Mouse (Mus musculus): ENCODE results near the gene Lysmd4. TPM values are rescaled to one million over a fixed set of nuclear protein-coding genes. Genes with fewer than 3 reads are reported as not detected.

The Lysmd4 gene
- polyA plus RNA-seq, 1 experiment from 2014 or later, result 17.5 TPM

DNA sequence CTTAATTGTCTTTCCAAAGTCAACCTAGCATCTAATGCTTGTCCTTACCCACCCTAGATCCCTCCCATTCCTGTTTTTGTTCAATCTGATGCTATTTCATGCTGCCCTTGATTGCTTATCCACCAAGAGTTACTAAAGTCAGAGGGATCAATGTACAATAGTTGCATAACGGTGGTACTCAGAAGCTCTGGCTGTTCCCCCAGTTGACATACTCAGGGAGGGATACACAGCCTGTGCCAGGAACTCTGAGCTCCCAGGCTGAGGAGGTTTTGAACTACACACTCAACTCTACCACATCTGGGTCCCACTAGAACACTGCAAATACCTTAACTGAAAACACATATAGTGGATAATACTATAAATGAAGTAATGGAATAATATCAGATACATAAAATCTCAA is 14.0 kb upstream of the Lysmd4 start:
- DNase-seq (ENCODE audit: low spot score) (no peak), ATAC-seq (ENCODE audit: insufficient read depth, low FRiP score, low TSS enrichment) (no peak)
- Histone ChIP-seq H3K27ac (ENCODE audit: low read depth, low read length) (no peak overlapping the region), H3K9ac (ENCODE audit: low read length) (no peak overlapping the region), H3K4me1 (ENCODE audit: control insufficient read depth, insufficient read depth, low read length) (peaks cover 2% of the 10 kb centered on the region; the same call in 1 of the 2 replicates), H3K4me3 (ENCODE audit: low read depth, low read length) (no peak overlapping the region), H3K36me3 (ENCODE audit: control insufficient read depth, insufficient read depth, low read length) (no peaks in the 10 kb centered on the region), H3K4me2 (ENCODE audit: low read depth) (no peak overlapping the region), H3K27me3 (ENCODE audit: control insufficient read depth, insufficient read depth, low read length) (no peaks in the 10 kb centered on the region), H3K9me3 (ENCODE audit: control insufficient read depth, low read length) (no peaks in the 10 kb centered on the region)
- WGBS, result 78% methylated on average over 1 of the region's 1 CpGs

DNA sequence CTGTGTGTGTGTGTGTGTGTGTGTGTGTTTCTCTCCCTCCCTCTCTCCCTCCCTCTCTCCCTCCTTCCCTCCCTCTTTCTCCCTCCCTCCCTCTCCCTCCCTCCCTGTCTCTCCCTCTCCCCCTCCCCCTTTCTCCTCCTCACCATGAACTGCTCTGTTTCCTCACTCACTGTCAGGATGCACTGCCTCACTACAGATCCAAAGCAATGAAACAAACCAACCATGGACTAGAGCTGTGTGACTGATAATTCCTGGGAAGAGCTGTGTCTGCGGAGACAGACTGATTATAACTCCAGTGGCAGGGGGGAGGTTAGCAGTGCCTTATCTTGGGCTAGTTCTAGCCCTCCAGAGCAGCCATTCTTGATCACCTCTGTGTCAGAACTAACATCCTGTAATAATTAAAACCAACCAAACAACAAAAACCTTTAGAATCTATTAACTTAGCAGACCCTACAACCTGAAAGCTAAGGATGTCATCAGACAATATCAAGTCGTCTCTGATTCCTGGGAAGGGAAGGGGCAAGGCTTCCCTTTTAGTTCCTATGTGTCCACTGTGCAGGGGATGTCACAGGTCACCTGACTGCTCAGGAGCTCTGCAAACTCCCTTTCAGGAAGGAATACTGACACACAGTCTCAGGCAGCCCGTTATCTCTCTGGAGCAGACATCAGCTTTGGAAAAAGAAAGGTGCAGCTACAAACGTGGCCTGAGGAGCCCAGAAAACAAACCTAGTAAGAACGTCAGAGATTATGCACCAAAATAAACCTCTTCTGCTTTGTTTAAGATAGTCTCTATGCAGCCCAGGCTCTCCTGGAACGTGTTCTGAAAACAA is 12.1 kb upstream of the Lysmd4 start:
- Histone ChIP-seq H3K36me3 (ENCODE audit: control insufficient read depth, insufficient read depth, low read length) (no peaks in the 10 kb centered on the region), H3K9me3 (ENCODE audit: control insufficient read depth, low read length) (no peaks in the 10 kb centered on the region), H3K27ac (ENCODE audit: low read depth, low read length) (no peak overlapping the region), H3K9ac (ENCODE audit: low read length) (no peak overlapping the region), H3K4me1 (ENCODE audit: control insufficient read depth, insufficient read depth, low read length) (peaks cover 2% of the 10 kb centered on the region; the same call in 1 of the 2 replicates), H3K4me2 (ENCODE audit: low read depth) (no peak overlapping the region), H3K4me3 (ENCODE audit: low read depth, low read length) (no peak overlapping the region), H3K27me3 (ENCODE audit: control insufficient read depth, insufficient read depth, low read length) (no peaks in the 10 kb centered on the region)
- no peak for DNase-seq (ENCODE audit: low spot score)
- WGBS, result 79% methylated on average over 6 of the region's 6 CpGs
- ATAC-seq (ENCODE audit: insufficient read depth, low FRiP score, low TSS enrichment), result no peak

DNA sequence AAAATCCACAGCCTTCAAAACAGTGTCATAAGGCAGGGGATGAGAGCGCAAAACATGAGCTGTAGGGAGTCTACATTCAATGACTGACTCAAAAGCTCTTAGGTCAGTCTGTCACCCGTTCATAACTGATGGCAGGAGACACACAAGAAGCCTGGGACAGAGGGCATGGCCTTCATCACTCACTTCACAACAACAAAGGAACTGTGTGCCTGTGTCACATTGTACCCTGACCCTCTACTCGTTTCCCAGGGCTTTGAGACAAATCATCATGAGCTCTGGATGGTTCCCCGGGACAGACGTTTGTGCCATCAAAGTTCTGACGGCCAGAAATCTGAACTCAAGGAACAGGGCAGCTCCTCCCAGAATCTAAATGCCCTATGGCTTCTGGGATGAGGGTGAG is 11.0 kb upstream of the Lysmd4 start:
- Histone ChIP-seq H3K27ac (ENCODE audit: low read depth, low read length) (no peak overlapping the region), H3K4me2 (ENCODE audit: low read depth) (no peak overlapping the region), H3K4me1 (ENCODE audit: control insufficient read depth, insufficient read depth, low read length) (peaks cover 2% of the 10 kb centered on the region; the same call in 1 of the 2 replicates)

DNA sequence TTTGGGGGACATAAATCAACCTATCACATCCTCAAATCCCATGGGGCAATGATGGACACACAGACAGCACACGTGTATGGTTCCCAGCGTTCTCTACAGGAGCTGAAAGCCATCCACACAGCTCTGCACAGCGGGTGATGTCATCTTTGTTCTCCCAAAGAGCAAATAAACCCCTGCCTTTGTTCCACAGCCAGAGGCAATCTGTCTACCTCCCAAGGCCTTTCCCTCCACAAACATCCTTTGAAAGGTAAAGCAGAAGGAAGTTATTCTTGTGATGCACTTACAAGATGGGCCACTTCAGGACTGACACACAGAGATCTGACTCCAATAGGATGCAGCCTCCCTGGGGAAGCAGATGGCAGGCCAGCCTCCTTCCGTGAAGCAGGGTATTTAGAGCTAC is 10.4 kb upstream of the Lysmd4 start:
- no peak overlapping the region for H3K9ac ChIP-seq (ENCODE audit: low read length)
- no peaks in the 10 kb centered on the region for H3K36me3 ChIP-seq (ENCODE audit: control insufficient read depth, insufficient read depth, low read length)
- H3K4me2 ChIP-seq (ENCODE audit: low read depth), result no peak overlapping the region
- no peaks in the 10 kb centered on the region for H3K27me3 ChIP-seq (ENCODE audit: control insufficient read depth, insufficient read depth, low read length)
- H3K9me3 ChIP-seq (ENCODE audit: control insufficient read depth, low read length), result no peaks in the 10 kb centered on the region
- WGBS, result 15% methylated on average over 4 of the region's 4 CpGs
- peaks cover 2% of the 10 kb centered on the region; the same call in 1 of the 2 replicates for H3K4me1 ChIP-seq (ENCODE audit: control insufficient read depth, insufficient read depth, low read length)
- DNase-seq (ENCODE audit: low spot score) (peak; percentile 27), ATAC-seq (ENCODE audit: insufficient read depth, low FRiP score, low TSS enrichment) (no peak)
- H3K27ac ChIP-seq (ENCODE audit: low read depth, low read length), result no peak overlapping the region
- no peak overlapping the region for H3K4me3 ChIP-seq (ENCODE audit: low read depth, low read length)

More for the DNA sequence above, 11.0 kb upstream of the Lysmd4 start:
- Histone ChIP-seq H3K4me3 (ENCODE audit: low read depth, low read length) (no peak overlapping the region), H3K27me3 (ENCODE audit: control insufficient read depth, insufficient read depth, low read length) (no peaks in the 10 kb centered on the region), H3K36me3 (ENCODE audit: control insufficient read depth, insufficient read depth, low read length) (no peaks in the 10 kb centered on the region), H3K9ac (ENCODE audit: low read length) (no peak overlapping the region), H3K9me3 (ENCODE audit: control insufficient read depth, low read length) (no peaks in the 10 kb centered on the region)
- ATAC-seq (ENCODE audit: insufficient read depth, low FRiP score, low TSS enrichment) (no peak), DNase-seq (ENCODE audit: low spot score) (peak; percentile 15)
- WGBS, result 16% methylated on average over 6 of the region's 6 CpGs

DNA sequence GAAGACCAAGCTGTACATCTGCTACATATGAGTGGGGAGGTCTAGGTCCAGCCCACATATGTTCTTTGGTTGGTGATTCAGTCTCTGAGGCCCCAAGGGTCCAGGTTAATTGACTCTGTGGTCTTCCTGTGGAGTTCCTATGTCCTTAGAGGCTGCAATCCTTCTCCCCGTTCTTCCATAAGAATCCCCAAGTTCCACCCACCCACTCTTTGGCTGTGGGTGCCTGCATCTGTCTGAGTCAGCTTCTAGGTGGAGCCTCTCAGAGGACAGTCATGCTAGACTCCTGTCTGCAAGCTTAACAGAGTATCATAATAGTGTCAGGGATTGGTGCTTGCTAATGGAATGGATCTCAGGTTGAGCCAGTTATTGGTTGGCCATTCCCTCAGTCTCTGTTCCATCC is 8.8 kb upstream of the Lysmd4 start:
- WGBS, result 88% methylated on average over 1 of the region's 1 CpGs
- DNase-seq (ENCODE audit: low spot score), result no peak
- H3K4me2 ChIP-seq (ENCODE audit: low read depth), result no peak overlapping the region
- ATAC-seq (ENCODE audit: insufficient read depth, low FRiP score, low TSS enrichment), result no peak
- no peaks in the 10 kb centered on the region for H3K9me3 ChIP-seq (ENCODE audit: control insufficient read depth, low read length)
- no peaks in the 10 kb centered on the region for H3K36me3 ChIP-seq (ENCODE audit: control insufficient read depth, insufficient read depth, low read length)
- H3K27ac ChIP-seq (ENCODE audit: low read depth, low read length), result no peak overlapping the region
- H3K4me1 ChIP-seq (ENCODE audit: control insufficient read depth, insufficient read depth, low read length), result peaks cover 2% of the 10 kb centered on the region; the same call in 1 of the 2 replicates
- H3K27me3 ChIP-seq (ENCODE audit: control insufficient read depth, insufficient read depth, low read length), result no peaks in the 10 kb centered on the region
- H3K4me3 ChIP-seq (ENCODE audit: low read depth, low read length), result no peak overlapping the region
- H3K9ac ChIP-seq (ENCODE audit: low read length), result no peak overlapping the region

DNA sequence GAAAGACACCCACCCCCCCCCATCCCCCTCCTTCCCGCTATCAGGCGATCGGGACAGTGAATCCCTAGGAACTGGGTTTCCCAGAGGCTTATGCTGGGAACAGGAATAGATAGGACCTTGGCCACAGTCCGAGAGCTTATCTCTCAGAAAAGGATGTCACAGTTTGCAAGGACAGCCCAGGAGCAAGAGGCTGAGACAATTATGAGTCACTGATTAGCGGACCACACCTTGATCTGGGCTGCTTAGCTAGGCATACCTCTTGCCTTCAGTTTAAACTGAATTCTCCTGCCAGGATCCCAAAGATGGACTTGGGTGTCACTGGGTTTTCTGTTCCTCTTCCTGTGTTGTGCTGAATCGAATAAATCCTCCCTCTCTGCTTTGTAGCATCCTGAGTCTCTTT is 6.0 kb upstream of the Lysmd4 start:
- H3K4me1 ChIP-seq (ENCODE audit: control insufficient read depth, insufficient read depth, low read length), result peaks cover 2% of the 10 kb centered on the region; the same call in 1 of the 2 replicates
- H3K4me2 ChIP-seq (ENCODE audit: low read depth), result no peak overlapping the region
- no peak for DNase-seq (ENCODE audit: low spot score)
- H3K4me3 ChIP-seq (ENCODE audit: low read depth, low read length), result no peak overlapping the region
- no peaks in the 10 kb centered on the region for H3K36me3 ChIP-seq (ENCODE audit: control insufficient read depth, insufficient read depth, low read length)
- H3K9me3 ChIP-seq (ENCODE audit: control insufficient read depth, low read length), result no peaks in the 10 kb centered on the region
- H3K27ac ChIP-seq (ENCODE audit: low read depth, low read length), result no peak overlapping the region
- H3K9ac ChIP-seq (ENCODE audit: low read length), result no peak overlapping the region
- H3K27me3 ChIP-seq (ENCODE audit: control insufficient read depth, insufficient read depth, low read length), result no peaks in the 10 kb centered on the region
- WGBS, result 89% methylated on average over 6 of the region's 6 CpGs
- no peak for ATAC-seq (ENCODE audit: insufficient read depth, low FRiP score, low TSS enrichment)

DNA sequence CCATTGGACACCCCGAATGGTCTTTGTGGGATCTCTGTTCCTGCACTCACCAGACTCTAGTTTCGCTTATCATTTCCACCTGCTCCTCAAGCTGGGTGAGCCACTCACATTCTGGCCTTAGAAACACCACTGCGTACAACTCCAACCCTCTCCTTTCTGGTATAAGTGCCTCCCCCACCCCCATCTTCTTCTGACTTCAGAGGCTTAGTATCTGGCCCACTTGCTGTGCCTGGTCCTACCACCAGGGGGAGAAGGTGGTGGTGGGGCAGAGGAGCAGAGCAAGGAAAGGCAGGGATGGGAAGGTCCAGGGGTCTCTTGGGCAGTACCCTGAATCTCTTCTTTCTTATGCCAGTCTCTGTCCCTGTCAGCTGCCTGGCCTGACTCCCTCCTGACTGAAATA is 5.3 kb upstream of the Lysmd4 start:
- H3K4me1 ChIP-seq (ENCODE audit: control insufficient read depth, insufficient read depth, low read length), result no peaks in the 10 kb centered on the region
- H3K9ac ChIP-seq (ENCODE audit: low read length), result no peak overlapping the region
- DNase-seq (ENCODE audit: low spot score) (peak; percentile 57), ATAC-seq (ENCODE audit: insufficient read depth, low FRiP score, low TSS enrichment) (no peak)
- H3K27me3 ChIP-seq (ENCODE audit: control insufficient read depth, insufficient read depth, low read length), result no peaks in the 10 kb centered on the region
- no peak overlapping the region for H3K27ac ChIP-seq (ENCODE audit: low read depth, low read length)
- H3K4me2 ChIP-seq (ENCODE audit: low read depth), result no peak overlapping the region
- H3K9me3 ChIP-seq (ENCODE audit: control insufficient read depth, low read length), result no peaks in the 10 kb centered on the region
- H3K36me3 ChIP-seq (ENCODE audit: control insufficient read depth, insufficient read depth, low read length), result no peaks in the 10 kb centered on the region
- H3K4me3 ChIP-seq (ENCODE audit: low read depth, low read length), result no peak overlapping the region
- WGBS, result 75% methylated on average over 3 of the region's 3 CpGs

DNA sequence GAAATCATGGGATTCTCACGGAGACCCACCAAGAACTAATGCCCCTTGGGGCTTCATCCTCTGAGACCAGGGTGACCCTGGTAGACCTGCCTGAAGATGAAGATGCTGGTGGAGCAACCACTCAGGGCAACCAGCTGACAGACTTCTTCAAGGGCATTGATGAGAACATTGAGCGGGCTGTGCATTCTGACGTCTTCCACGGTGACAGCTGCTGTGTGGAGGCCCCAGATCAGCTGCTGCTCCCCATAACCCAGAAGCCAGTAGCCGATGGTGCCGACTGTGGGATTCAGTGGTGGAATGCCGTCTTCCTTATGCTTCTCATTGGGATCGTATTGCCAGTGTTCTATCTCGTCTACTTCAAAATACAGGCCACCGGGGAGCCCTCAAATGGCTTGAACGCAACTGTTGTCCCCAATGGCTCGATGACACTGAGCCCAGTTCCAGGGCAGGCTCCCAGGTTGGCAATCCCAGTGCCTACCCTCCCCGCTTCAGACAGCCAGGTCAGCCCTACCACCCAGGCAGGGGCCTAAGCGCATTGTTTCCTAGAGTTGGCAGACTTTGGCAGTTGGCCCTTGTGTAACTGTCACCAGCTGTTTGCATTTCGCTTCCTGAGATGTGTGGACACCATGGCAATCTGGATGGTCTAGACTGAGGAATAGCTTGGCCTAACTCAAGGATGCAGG is 3.7 kb downstream of the Lysmd4 start:
- Histone ChIP-seq H3K27me3 (ENCODE audit: control insufficient read depth, insufficient read depth, low read length) (no peaks in the 10 kb centered on the region), H3K9ac (ENCODE audit: low read length) (no peak overlapping the region), H3K4me2 (ENCODE audit: low read depth) (no peak overlapping the region), H3K9me3 (ENCODE audit: control insufficient read depth, low read length) (no peaks in the 10 kb centered on the region), H3K36me3 (ENCODE audit: control insufficient read depth, insufficient read depth, low read length) (peaks cover 2% of the 10 kb centered on the region; the same call in 1 of the 2 replicates), H3K4me1 (ENCODE audit: control insufficient read depth, insufficient read depth, low read length) (0 out of 2 replicates have a peak, but pooled peaks cover 4% of the 10 kb centered on the region), H3K27ac (ENCODE audit: low read depth, low read length) (no peak overlapping the region), H3K4me3 (ENCODE audit: low read depth, low read length) (no peak overlapping the region)
- DNase-seq (ENCODE audit: low spot score) (no peak), ATAC-seq (ENCODE audit: insufficient read depth, low FRiP score, low TSS enrichment) (no peak)
- 95% methylated on average over 15 of the region's 15 CpGs for WGBS
